Mouse (Mus musculus) ES-E14 (cell line): ENCODE data around the gene Nectin4.

Experiments used
- CHD2 ChIP-seq: IDR thresholded peaks from 2 replicates; pipeline ENCODE4 v1.6.1; 2014; ENCODE audit warnings: mild to moderate bottlenecking, low read depth, low read length, inconsistent platforms
- HCFC1 ChIP-seq: IDR thresholded peaks from 2 replicates; pipeline ENCODE4 v1.6.1; 2012; ENCODE audit warnings: low read length, inconsistent platforms, borderline replicate concordance; ENCODE audit not compliant: insufficient read depth
- MAFK ChIP-seq: IDR thresholded peaks from 2 replicates; pipeline ENCODE4 v1.6.1; 2014; ENCODE audit warnings: mild to moderate bottlenecking, low read depth, low read length, inconsistent platforms; ENCODE audit not compliant: insufficient read depth
- ZC3H11A ChIP-seq: IDR thresholded peaks from 2 replicates; pipeline ENCODE4 v1.6.1; 2012; ENCODE audit warnings: low read depth, mild to moderate bottlenecking, inconsistent platforms, low read length, borderline replicate concordance
- ZNF384 ChIP-seq: IDR thresholded peaks from 2 replicates; pipeline ENCODE4 v1.6.1; 2012; ENCODE audit warnings: low read depth, low read length, inconsistent platforms

- TF ChIP-seq ZC3H11A (no peak), HCFC1 (no peak), ZNF384 (no peak), CHD2 (no peak), MAFK (no peak)
These were observed 21.2 kb upstream of the Nectin4 start for GRCm38 (mm10) chr1:171348665-171349064.
